Mouse (Mus musculus) B cell, adult 2 months (primary cell): ENCODE measurements around the gene Gm10772.
"Not testable (repeated sequence)": the region's sequence is repeated elsewhere in the genome, so short reads cannot be mapped to it uniquely, and the experiment has no call there.

Experiments used
- DNase-seq, 2 experiments: peaks; one replicate each; pipeline ENCODE4 v3.0.0; 2022

Gene Gm10772

GRCm38 (mm10) chr13:66227473-66227872 lies at the start of gene Gm10772:
TSS of gene Gm10772 (minus strand) at chr13:66227573.
- DNase-seq = not testable (repeated sequence)

GRCm38 (mm10) chr13:66263914-66264313 lies 36.5 kb upstream of the Gm10772 start:
- not testable (repeated sequence) for DNase-seq

- DNase-seq = not testable (repeated sequence)
Observed at GRCm38 (mm10) chr13:66263141-66263540, 35.8 kb upstream of the Gm10772 start.

- DNase-seq = no peak
Observed at GRCm38 (mm10) chr13:66214349-66214748, 13.0 kb downstream of the Gm10772 start.

DNA sequence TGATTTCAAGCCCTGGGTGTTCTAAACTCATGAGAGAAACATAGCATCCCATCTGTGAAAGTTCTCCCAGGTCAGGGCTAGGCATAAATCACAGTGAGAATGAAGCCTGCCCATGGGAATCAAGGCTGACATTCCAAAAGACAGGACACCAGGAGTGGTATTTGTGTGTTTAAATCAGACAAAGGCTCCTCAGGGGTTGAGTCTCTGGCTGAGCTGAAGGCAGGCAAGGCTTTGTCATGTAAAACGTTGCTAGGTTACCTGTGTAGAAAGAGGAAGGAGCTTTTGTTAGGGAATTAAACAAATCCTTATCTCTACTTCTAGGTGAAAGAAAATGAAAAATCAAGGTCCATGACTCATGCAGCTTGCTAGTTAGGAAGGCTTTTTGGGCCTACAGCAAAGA lies 13.6 kb downstream of the Gm10772 start:
- DNase-seq = not testable (repeated sequence)

DNA sequence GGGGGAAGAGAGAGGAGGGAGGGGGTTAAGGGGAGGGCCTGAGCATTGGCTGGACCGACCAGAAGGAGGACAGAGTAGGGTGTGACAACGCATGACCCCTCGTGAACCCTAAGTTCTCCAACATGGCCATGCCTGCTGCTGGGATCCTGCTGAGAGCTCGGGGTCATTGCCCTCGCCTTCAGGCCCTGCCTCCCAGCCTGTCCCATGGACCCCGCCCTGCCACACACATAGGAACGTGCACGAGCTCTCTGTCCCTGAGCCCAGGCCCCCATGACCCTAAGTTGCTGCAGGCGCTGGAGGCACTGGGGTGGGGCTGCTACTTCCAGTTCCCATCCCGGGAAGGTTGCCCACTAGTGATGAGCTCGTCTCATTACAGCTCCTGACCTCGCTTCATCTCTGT lies 48.2 kb downstream of the Gm10772 start:
- not testable (repeated sequence) for DNase-seq
